Mouse (Mus musculus): Measurements from ENCODE around the gene Amy2a2.
"Not testable (repeated sequence)": the region's sequence is repeated elsewhere in the genome, so short reads cannot be mapped to it uniquely, and the experiment has no call there.

Gene Amy2a2

DNA sequence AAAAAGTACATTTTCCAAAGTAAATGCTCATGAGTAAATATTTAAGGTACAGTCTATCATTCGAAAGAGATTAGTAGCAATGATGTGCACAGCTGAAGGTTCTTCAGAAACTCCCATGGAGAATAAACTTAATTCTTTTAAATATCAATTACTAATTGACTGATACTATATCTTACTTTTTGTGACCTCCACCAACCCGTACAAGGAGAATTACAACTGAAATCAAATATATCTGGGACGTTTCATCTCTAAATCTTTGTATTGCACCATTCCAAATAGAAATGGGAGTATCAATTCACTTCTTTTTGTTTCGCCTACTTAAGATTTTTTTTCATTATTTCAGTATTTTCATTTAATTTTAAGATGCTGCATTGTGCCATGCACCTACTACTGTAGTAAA is at the start of gene Amy2a2:
Gene Amy2a2, minus strand, starts transcription at position 101 of the 400 bp plus-strand sequence.
- DNase-seq: not testable (repeated sequence)

DNA sequence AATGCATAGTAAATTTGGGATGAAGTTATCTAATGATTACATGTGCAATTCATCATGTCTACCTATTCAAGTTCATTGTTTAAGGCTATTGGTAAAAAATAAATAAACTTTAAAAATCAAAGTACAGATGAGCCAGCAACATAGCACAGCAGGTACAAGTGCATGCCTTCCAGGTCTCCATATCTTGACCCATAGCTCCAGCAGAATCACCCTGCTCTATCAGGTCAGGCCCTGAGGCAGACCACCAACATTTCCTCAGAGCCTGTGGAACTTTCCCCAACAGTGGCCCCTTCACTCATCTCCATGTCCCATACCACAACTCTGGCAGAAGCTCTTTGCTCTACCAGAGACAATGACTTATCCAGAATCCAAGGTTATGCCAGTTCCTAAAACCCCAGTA is 11.0 kb downstream of the Amy2a2 start:
- not testable (repeated sequence) for DNase-seq

DNA sequence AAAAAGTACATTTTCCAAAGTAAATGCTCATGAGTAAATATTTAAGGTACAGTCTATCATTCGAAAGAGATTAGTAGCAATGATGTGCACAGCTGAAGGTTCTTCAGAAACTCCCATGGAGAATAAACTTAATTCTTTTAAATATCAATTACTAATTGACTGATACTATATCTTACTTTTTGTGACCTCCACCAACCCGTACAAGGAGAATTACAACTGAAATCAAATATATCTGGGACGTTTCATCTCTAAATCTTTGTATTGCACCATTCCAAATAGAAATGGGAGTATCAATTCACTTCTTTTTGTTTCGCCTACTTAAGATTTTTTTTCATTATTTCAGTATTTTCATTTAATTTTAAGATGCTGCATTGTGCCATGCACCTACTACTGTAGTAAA is 32.5 kb downstream of the Amy2a2 start, which contains the start of gene Amy2a3:
Gene Amy2a3, minus strand, starts transcription at position 101 of the 400 bp plus-strand sequence.
- not testable (repeated sequence) for DNase-seq

DNA sequence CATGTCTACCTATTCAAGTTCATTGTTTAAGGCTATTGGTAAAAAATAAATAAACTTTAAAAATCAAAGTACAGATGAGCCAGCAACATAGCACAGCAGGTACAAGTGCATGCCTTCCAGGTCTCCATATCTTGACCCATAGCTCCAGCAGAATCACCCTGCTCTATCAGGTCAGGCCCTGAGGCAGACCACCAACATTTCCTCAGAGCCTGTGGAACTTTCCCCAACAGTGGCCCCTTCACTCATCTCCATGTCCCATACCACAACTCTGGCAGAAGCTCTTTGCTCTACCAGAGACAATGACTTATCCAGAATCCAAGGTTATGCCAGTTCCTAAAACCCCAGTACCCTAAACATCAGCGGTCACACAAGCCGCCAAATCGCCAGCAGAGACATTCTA is 43.5 kb downstream of the Amy2a2 start:
- DNase-seq: not testable (repeated sequence)

Data from kidney, adult 9 months (tissue).